Mouse (Mus musculus) liver, postnatal 0 days (tissue): ENCODE data around the gene Vps41.

ENCODE experiments used
- CTCF ChIP-seq: sonication (generic); IDR thresholded peaks from 2 replicates; pipeline ENCODE4 v1.5.1; 2016; ENCODE audit warnings: antibody characterized with exemption, low read depth
- EP300 ChIP-seq: IDR thresholded peaks from 2 replicates; pipeline ENCODE4 v1.6.1; 2016; ENCODE audit warnings: antibody characterized with exemption, low read depth, mild to moderate bottlenecking

DNA sequence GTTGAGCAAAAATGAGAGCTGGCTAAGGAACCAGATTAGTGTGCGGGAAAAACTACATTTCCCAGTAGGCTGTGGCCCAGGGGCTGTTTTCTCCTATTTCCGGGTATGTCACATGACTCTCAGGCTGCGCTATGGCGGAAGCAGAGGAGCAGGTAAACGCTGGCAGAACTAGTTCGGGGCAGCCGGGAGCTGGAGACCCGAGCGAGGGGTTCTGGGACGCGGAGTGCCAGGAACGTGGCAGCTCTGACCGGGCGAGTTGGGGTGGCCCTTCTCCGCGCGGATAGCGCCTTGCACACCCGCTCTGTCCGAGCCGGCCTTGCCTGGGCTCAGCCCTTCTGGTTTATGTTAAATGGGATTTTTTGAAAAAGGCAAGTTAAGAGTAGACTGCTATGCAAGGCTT, at the start of gene Vps41:
- TF ChIP-seq CTCF (no peak), EP300 (no peak)
